Mouse (Mus musculus) layer of hippocampus, postnatal 14 days (tissue): ENCODE results near the gene Erf. TPM values are rescaled to one million over a fixed set of nuclear protein-coding genes. Genes with fewer than 3 reads are reported as not detected.

Experiments
- DNase-seq, 2 experiments: peaks; one replicate each; pipeline ENCODE4 v3.0.0; 2021 to 2022; ENCODE audit warnings: low spot score in 2 of 2, mixed read lengths in 1 of 2
- microRNA-seq, 2 experiments: library from miRNA; unstranded; fragments of <30 nt; microRNA quantifications; one replicate each; pipeline ENCODE4 v1.2.0; 2021
- total RNA-seq, 2 experiments: library from RNA; stranded (reverse); gene quantifications; 2 replicates each; pipeline ENCODE4 v1.2.3; 2021

Erf gene
- total RNA-seq, 2 experiments from 2014 or later: 41.0 to 47.2 TPM

DNA sequence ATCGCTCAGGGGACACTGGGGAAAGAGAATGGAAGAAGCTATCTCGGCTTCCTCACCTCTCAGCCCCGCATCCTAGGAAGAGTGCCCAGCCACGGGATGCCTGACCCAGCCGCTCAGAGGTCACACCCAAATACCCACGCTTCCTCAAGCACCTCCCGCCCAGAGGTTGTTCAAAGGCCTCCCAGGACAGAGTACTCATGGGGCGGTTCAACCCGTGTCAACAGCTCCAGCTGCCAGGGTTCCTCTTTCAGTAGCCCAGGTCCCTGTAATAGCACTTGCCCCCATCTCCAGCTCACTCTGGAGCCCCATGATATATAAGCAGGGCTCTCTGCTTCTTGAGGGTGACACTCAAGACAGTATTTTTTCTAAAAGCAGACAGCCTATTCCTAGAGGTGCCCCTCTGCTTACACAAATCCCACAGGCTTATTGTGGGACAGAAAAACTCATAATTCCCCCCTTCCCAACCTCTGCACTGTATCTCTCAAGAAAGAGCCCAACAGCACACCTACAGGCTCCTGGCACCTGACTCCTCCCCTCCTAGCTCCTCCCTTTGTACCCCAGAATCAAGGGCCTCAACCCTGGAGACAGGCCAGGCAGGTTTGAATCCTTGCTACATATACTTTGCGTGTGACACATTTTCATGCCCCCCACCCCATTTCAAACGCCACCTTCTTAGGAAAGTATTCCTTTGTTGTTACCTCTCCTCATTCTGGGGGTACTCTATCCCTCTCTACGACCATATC, 32.7 kb downstream of the Erf start:
- DNase-seq: no peak

GRCm38 (mm10) chr7:25214172-25214571, 36.4 kb downstream of the Erf start:
- no peak for DNase-seq

GRCm38 (mm10) chr7:25213099-25213498, 37.5 kb downstream of the Erf start:
- DNase-seq: no peak

GRCm38 (mm10) chr7:25210482-25210881, 40.1 kb downstream of the Erf start:
- DNase-seq: no peak

DNA sequence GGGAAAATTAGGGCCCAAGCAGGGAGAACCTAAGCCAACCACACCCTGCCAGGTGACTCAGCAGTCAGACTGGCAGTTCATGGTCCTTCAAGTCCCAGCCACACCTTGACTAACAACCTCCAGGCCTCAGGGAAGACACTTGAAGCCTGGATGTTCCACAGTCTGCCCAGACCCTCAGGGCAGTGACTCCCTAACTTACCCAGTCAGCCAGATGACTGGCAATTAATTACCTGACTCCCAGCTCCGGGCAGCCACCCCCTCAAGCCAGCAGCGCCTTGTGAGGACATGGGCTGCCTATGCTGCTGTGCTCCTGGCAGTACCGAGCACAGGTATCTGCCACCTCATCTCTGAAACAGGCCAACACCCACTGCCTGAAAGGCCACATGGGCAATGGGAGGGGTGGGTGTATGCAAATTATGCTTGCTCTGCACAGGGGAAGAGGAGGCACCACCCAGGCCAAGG, 41.4 kb downstream of the Erf start:
- DNase-seq: no peak

DNA sequence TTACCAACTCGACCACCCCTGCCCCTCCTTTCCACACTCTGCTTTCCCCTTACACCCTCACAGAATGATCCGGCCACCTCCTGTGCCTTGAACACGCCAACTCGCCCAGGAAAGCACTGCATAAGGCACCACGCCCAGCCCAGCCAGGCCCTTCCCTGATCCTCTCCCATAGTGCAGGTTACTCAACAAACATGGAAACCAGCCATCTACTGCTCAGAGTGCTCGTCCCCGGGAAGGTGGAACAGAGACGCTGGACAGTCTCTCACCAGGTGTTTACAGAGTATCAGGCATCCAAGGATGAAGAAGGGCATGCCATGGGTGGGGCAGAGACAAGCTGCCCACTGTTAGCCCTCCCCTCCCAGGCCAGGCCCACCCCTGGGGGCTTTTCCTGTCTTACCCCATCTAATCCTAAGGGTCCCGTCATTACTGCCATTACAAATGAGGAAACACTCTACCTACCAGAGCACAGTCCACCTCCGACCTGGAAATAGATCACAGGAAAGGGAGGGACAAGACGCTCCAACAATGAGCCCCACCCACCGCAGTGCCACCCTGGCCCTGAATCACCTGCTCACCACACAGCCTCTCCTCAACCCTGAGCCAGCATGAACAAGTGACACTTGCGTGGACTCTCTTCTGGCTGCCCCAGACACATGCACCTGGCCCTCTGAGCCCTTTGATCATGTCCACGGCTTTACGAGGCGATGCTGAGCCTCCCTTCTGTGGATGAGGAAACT, 44.3 kb downstream of the Erf start:
- no peak for DNase-seq

- no peak for DNase-seq
These were observed 45.0 kb downstream of the Erf start for GRCm38 (mm10) chr7:25205355-25206093.

GRCm38 (mm10) chr7:25203624-25204023, 46.9 kb downstream of the Erf start:
- no peak for DNase-seq

GRCm38 (mm10) chr7:25197384-25198018, 53.1 kb downstream of the Erf start:
- no peak for DNase-seq

DNA sequence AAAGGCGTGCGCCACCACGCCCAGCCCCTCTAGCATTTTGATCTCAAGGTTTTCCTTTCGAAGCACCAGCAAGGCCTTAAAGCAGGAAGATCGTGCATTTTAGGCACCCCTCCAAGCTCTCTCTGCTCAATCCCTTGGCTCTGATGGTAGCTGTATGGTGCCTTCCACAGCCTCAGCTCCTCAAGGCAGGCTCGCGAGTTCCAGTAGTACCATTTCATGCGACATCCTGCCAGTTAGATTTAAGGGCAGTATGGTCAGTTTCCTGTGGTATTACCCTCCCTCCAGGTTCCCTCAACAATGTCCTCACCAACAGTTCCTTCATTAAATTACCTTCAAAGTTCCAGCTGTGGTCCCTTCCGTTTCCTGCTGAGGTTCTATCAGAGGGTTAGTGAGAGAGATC, 54.5 kb downstream of the Erf start:
- DNase-seq: no peak

DNA sequence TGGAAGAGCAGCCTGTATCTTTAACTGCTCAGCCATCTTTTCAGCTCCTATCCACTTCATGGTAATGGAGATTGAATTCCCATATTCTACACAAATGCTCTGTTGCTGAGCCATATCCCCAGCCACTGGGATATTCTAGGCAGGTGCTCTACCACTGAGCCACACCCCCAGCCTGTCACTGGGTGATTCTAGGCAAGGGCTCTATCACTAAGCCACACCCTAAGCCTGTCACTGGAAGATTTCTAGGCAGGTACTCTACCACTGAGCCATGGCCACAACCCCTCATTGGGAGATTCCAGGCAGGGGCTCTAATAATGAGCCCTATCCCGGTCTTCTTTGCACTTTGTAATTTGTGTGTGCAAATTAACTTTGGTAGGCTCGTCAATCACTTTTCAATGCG, 55.4 kb downstream of the Erf start:
- no peak for DNase-seq

Small RNA genes within 50 kb of the gene (microRNA-seq; reads per million reads assigned to microRNA genes)
- 0 to 0.45 reads per million in 2 experiments for gene Mir7048

Other genes with a start within 250 kb of the Erf start
- gene Atp1a3, start 244.8 kb downstream of the Erf start, total RNA-seq: 1,000 to 10,000 TPM; 2,620 to 2,738 TPM
- gene Grik5, start 178.4 kb downstream of the Erf start, total RNA-seq: 100 to 1,000 TPM; 258 to 270 TPM
- gene Zfp574, start 178.2 kb downstream of the Erf start, total RNA-seq: 10 to 100 TPM; 25.0 to 26.1 TPM
- gene Pou2f2, start 71.0 kb downstream of the Erf start, total RNA-seq: 10 to 100 TPM; 10.1 to 11.4 TPM
- 10 to 100 TPM; 24.9 to 25.6 TPM for gene Dedd2, start 30.1 kb downstream of the Erf start, total RNA-seq
- gene Zfp526, start 29.3 kb downstream of the Erf start, total RNA-seq: 10 to 100 TPM in 1 of 2 experiments, 1 to 10 TPM in 1; 9.0 to 10.2 TPM
- 100 to 1,000 TPM; 184 to 190 TPM for gene Gsk3a, start 12.9 kb downstream of the Erf start, total RNA-seq
- 100 to 1,000 TPM; 209 to 228 TPM for gene Cic, start 16.9 kb upstream of the Erf start, total RNA-seq
- 10 to 100 TPM; 35.3 to 37.1 TPM for gene Pafah1b3, start 47.2 kb upstream of the Erf start, total RNA-seq
- gene Prr19, start 50.6 kb upstream of the Erf start, total RNA-seq: not detected
- gene Tmem145, start 55.3 kb upstream of the Erf start, total RNA-seq: 10 to 100 TPM; 43.2 to 46.9 TPM
- gene Megf8, start 66.4 kb upstream of the Erf start, total RNA-seq: 10 to 100 TPM; 86.7 to 87.9 TPM
- not detected for gene Cnfn, start 119.0 kb upstream of the Erf start, total RNA-seq
- 1 to 10 TPM; 7.3 to 8.3 TPM for gene Lipe, start 147.9 kb upstream of the Erf start, total RNA-seq
- not detected for gene Cxcl17, start 162.1 kb upstream of the Erf start, total RNA-seq
- 1 to 10 TPM; 2.5 to 3.1 TPM for gene Ceacam1, start 226.8 kb upstream of the Erf start, total RNA-seq